Mouse (Mus musculus) limb, embryonic 10.5 days (tissue): Measurements from ENCODE around the gene Ttll8. TPM values are rescaled to one million over a fixed set of nuclear protein-coding genes. Genes with fewer than 3 reads are reported as not detected.

Source experiments
- DNase-seq: peaks from one replicate; pipeline ENCODE4 v3.0.0-alpha.2; 2017; ENCODE audit warnings: low spot score
- H3K27ac ChIP-seq: fragments of 300-500 bp; sonication (generic); 2 replicates; pipeline ENCODE4 v1.5.1; 2016; ENCODE audit warnings: mild to moderate bottlenecking
- H3K27me3 ChIP-seq: fragments of 300-500 bp; sonication (generic); 2 replicates; pipeline ENCODE4 v1.6.1; 2016; ENCODE audit warnings: low read depth, mild to moderate bottlenecking; ENCODE audit not compliant: poor library complexity, severe bottlenecking
- H3K36me3 ChIP-seq: fragments of 300-500 bp; sonication (generic); 2 replicates; pipeline ENCODE4 v1.6.1; 2016; ENCODE audit warnings: mild to moderate bottlenecking, moderate library complexity
- H3K4me1 ChIP-seq: fragments of 300-500 bp; sonication (generic); 2 replicates; pipeline ENCODE4 v1.6.1; 2016
- H3K4me3 ChIP-seq: fragments of 300-500 bp; sonication (generic); 2 replicates; pipeline ENCODE4 v1.5.1; 2016; ENCODE audit warnings: mild to moderate bottlenecking, moderate library complexity
- H3K9me3 ChIP-seq: fragments of 300-500 bp; sonication (generic); replicated peaks from 2 replicates; pipeline ENCODE4 v1.6.1; 2016; ENCODE audit warnings: mild to moderate bottlenecking
- WGBS: fragments of 180-500 bp; shearing (Covaris S2); methylation state at CpG from one replicate; pipeline ENCODE4 v1.1.7; 2016; 5-methylcytosine and 5-hydroxymethylcytosine counted together
- polyA plus RNA-seq: library from polyadenylated mRNA; unstranded; fragments of >200 nt; fragmentation: Nextera tagmentation; extraction: Ambion mirVana; gene quantifications from 2 replicates; pipeline ENCODE4 v1.2.1, GENCODE M21; 2016

Ttll8 gene
- polyA plus RNA-seq, 1 experiment from 2014 or later: not detected

DNA sequence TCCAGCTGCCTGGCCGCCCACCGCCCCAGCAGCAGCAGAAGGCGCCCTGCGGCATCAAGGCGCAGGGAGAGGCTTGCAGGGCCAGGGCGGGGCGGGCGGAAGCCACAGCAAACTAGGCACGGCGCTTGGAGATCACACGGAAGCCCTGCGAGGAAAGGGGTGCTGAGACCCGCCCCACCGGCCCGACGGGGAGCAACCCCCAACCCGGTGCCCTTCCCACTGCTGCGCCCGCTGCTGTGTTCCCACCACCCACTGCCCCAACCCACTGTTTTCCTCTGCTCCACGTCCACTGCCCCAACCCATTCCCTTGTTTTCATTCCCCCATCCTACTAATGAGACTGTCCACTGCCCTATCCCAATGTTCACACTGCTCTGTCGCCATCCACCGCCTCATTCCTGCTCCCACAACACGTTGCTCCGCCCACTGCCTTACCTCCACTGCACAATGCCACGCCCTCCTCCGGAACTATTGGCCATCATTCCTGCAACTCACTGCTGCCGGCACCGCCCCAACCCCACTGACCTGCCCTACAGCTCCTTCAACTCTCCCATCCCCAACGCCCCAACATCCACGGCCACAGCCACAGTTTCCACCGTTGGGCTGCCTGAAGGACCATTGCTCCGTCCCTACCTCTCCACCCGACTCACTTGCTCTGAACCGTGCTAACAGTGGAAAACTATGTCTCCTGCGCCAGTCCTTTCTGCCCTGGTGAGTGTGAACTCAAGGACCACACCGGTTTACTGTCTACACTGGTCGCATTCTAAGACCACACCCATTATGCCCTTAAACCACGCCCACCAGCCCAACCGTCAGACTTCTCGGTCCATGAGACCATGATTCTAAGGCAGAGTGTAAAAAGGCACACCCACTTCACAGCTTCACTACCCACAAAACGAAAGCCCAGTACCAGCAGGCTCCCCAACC lies 63.2 kb downstream of the Ttll8 start:
- Histone ChIP-seq H3K36me3 (no peaks in the 10 kb centered on the region), H3K27me3 (peaks cover 30% of the 10 kb centered on the region), H3K9me3 (no peaks in the 10 kb centered on the region), H3K27ac (peak overlapping the region; percentile 76), H3K4me3 (peak overlapping the region; percentile 62), H3K4me1 (peaks cover 16% of the 10 kb centered on the region)
- peak; percentile 79 for DNase-seq
- under 1% methylated on average over 41 of the region's 41 CpGs for WGBS

DNA sequence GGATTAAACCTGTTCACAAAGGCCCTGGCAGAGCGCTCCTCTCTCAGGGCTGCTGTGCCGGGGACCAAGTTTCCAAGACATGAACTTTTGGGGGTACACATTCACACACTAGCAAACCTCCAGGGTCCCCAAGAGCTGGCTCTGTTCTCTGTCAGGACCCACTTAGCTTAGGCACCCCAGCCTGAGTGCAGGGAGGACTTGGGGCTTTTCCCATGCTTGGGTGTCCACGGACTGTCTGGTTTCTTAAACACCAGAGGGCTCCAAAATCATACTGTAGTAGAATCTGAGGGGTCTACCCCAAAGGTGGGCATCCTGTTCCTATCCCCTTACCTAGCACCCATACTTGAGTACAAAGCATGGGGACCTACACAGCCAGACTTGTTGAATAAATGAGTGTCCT lies 64.2 kb downstream of the Ttll8 start:
- Histone ChIP-seq H3K27me3 (peaks cover 30% of the 10 kb centered on the region), H3K4me3 (peak overlapping the region; percentile 62; the same call in 1 of the 2 replicates), H3K4me1 (peaks cover 16% of the 10 kb centered on the region), H3K27ac (no peak overlapping the region), H3K36me3 (no peaks in the 10 kb centered on the region), H3K9me3 (no peaks in the 10 kb centered on the region)
- 87% methylated on average over 3 of the region's 3 CpGs for WGBS
- DNase-seq: no peak

DNA sequence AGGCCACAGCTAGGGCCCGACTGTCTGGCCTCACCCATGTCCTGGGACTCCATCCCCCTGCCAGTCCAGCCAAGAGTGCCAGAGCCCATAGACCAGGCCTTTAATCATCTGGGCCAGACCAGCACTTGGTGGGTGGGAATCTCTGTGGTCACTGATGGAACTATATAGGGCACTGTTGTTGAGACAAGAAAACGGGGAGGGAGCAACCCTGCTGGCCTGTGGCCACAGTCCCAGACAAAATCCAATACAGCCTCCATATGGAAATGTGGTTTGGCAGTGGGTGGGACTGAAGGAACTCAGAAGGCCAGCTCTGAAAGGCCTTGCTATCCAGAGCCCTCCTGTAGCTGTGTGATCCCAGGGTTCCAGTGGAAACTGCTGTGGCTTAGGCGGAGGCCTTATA lies 65.2 kb downstream of the Ttll8 start:
- peaks cover 16% of the 10 kb centered on the region for H3K4me1 ChIP-seq
- 82% methylated on average over 3 of the region's 3 CpGs for WGBS
- H3K36me3 ChIP-seq: no peaks in the 10 kb centered on the region
- H3K4me3 ChIP-seq: no peak overlapping the region
- no peaks in the 10 kb centered on the region for H3K9me3 ChIP-seq
- DNase-seq: no peak
- H3K27me3 ChIP-seq: peaks cover 30% of the 10 kb centered on the region
- H3K27ac ChIP-seq: no peak overlapping the region

DNA sequence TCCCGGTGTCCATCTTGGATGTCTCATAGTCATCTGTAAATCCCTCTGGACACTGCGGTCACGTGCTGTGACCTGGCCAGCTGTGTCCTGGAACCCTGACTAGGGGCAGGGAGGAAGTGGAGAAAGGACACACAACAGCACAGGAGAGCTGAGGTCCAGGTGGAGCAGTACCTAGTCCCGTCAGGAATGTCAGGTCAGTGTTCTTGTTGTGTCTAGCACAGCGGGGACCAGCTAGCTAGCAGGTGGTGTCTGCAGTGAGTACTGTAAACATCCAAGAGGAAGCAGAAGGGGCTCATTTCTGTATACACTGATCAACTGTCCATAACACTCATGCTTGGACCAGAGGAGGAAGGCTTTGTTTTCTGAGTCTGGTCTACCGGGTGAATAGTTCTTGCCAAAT lies 68.8 kb downstream of the Ttll8 start:
- Histone ChIP-seq H3K36me3 (no peaks in the 10 kb centered on the region), H3K4me1 (peaks cover 8% of the 10 kb centered on the region), H3K9me3 (no peaks in the 10 kb centered on the region), H3K27ac (no peak overlapping the region), H3K4me3 (no peak overlapping the region), H3K27me3 (peaks cover 21% of the 10 kb centered on the region)
- no peak for DNase-seq
- 93% methylated on average over 6 of the region's 6 CpGs for WGBS

DNA sequence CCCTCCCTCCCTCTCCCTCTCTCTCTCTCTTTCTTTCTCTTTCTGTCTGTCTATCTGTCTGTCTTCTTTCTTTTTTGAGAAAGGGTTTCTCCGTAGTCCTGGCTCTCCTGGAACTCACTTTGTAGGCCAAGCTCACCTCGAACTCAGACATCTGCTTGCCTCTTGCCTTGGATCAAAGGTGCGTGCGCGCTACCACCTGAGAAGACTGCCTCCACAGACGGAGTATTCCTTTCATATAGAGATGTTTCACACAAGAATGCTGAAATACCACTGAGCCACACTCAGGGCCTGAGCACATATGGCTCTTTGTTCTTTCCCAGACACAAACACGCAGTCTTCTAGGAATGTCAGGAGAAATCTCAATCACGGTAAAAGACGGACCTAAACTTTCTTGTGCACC lies 70.9 kb downstream of the Ttll8 start:
- Histone ChIP-seq H3K4me3 (no peak overlapping the region), H3K27me3 (0 out of 2 replicates have a peak, but pooled peaks cover 4% of the 10 kb centered on the region), H3K4me1 (peaks cover 5% of the 10 kb centered on the region; the same call in 1 of the 2 replicates), H3K9me3 (no peaks in the 10 kb centered on the region), H3K27ac (no peak overlapping the region), H3K36me3 (no peaks in the 10 kb centered on the region)
- DNase-seq: no peak
- 90% methylated on average over 9 of the region's 9 CpGs for WGBS

DNA sequence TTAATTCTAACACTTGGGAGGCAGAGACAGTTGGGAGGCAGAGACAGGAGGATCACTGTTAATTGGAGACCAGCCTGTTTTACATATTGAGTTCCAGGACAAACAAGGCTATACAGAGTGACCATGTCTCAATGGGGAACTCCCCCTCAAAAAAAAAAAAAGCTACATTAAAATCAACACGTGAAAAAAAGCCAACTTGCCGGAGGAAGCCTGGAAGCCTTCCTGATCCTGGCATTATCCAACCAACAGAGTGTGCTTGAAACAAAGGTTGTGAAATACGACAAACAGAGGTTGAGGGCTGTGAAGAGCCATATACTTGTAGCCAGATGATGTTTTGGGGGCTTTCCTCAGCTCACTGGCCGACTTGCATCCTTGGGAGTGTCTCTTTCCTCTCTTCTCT lies 71.4 kb downstream of the Ttll8 start:
- Histone ChIP-seq H3K27me3 (0 out of 2 replicates have a peak, but pooled peaks cover 4% of the 10 kb centered on the region), H3K36me3 (no peaks in the 10 kb centered on the region), H3K9me3 (no peaks in the 10 kb centered on the region), H3K4me1 (peaks cover 5% of the 10 kb centered on the region; the same call in 1 of the 2 replicates), H3K27ac (no peak overlapping the region), H3K4me3 (no peak overlapping the region)
- 73% methylated on average over 4 of the region's 4 CpGs for WGBS
- no peak for DNase-seq

DNA sequence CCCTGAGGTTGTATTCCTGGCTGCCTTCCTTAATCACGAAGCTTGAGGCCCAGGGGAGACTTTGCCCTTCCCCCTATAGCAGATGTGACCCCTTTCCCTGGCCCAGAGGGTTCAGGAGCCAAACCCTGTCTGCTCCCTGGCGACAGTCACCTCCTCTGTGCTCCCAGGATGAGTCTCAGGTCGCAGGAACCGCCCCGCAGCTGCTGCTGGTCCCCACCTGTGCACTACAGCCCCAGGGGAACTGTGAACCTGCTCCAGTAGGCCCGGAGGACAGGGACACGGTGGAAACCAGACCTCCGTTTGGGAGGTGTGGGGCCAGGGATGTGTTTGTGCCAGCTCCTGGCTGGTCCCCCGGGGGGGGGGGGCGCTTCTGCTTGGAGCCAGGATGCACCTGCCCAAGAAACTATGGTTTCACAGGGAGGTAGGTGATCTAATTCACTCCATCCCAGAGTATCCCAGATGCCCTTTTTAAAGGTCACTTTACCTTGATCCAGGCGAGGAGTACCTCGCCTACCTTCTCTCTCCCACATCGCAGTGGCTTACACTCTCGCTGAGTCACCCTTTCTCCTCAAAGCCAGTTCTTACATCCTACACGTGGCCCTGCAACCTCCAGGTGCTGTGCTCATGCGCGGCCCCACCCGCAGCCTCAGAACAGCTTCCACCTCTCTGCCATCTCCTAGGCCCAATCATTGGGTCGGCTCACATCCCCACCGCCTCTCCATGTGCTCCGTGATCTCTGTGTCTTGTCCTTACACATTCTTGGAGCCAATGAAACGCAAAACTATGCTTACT lies 72.8 kb downstream of the Ttll8 start:
- 0 out of 2 replicates have a peak, but pooled peaks cover 4% of the 10 kb centered on the region for H3K27me3 ChIP-seq
- H3K36me3 ChIP-seq: no peaks in the 10 kb centered on the region
- no peak overlapping the region for H3K4me3 ChIP-seq
- no peak overlapping the region for H3K27ac ChIP-seq
- 60% methylated on average over 22 of the region's 22 CpGs for WGBS
- no peak for DNase-seq
- no peaks in the 10 kb centered on the region for H3K9me3 ChIP-seq
- H3K4me1 ChIP-seq: peaks cover 6% of the 10 kb centered on the region

DNA sequence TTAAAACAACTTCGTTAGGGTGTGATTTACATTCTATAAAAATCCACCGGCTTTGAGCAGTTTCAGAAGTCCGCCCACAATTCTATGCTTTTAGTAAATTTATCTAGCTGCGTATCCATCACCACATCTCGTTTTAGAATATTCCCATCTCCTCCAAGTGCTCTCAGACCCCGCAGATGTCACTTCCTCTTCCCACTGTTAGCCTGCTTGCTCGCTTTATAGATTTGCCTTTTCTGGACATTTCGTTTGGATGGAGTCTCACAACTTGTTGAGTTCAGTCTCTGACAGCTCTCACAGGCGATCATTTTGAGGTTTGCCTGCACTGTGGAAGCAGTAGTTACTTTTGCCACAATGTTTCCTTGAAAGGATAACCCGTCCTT lies 77.2 kb downstream of the Ttll8 start:
- DNase-seq: no peak
- H3K27ac ChIP-seq: no peak overlapping the region
- WGBS: 86% methylated on average over 10 of the region's 10 CpGs

DNA sequence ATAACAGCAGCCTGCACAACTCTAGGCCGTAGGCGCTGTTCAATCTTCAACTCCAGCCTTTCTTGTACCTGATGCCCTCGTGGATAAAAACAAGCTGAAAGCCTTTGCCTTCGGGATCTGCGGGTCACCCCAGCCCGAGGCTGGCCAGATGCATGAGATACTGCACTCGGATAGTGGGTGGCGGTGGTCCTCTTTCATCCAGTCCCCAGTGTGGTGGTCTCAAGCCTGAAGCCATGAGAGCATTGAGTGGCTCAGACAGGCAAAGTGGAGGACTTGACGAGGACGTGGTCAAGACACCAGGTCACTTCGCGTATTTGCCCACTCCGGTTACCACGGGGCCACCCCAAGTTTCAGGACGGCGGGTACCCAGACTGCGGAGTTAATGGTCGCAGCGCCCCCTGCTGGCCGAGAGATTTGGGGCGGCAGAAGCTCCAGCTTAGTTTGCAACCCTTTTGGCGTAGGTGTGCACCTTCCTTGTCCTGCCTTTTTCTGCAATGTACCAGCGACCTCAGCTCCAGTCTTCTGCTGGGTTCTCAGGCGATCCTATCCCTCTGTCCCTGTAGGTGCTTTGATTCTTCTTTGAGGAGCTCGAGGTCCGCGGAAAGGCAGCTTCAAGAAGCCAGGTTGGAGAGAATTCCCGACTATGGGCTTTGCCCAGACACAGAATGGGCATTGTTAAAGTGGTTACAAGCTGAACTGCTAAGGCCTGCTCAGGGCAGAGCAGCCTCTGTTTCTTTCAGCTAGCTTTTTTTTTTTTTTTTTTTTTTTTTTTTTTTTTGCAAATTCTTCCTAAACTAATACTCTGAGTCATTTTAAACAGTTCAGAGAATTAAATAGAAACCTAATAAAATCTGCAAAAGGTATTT lies 77.8 kb downstream of the Ttll8 start:
- peaks cover 13% of the 10 kb centered on the region for H3K27me3 ChIP-seq
- peak; percentile 91 for DNase-seq
- H3K36me3 ChIP-seq: no peaks in the 10 kb centered on the region
- H3K27ac ChIP-seq: 0 out of 2 replicates have a peak overlapping the region, but pooled peaks have one; percentile 3
- 11% methylated on average over 28 of the region's 28 CpGs for WGBS
- H3K4me1 ChIP-seq: peaks cover 17% of the 10 kb centered on the region
- H3K4me3 ChIP-seq: peak overlapping the region; percentile 18
- no peaks in the 10 kb centered on the region for H3K9me3 ChIP-seq

More for the DNA sequence above, 77.2 kb downstream of the Ttll8 start:
- Histone ChIP-seq H3K4me1 (peaks cover 17% of the 10 kb centered on the region), H3K27me3 (peaks cover 14% of the 10 kb centered on the region), H3K36me3 (no peaks in the 10 kb centered on the region), H3K4me3 (no peak overlapping the region), H3K9me3 (no peaks in the 10 kb centered on the region)

DNA sequence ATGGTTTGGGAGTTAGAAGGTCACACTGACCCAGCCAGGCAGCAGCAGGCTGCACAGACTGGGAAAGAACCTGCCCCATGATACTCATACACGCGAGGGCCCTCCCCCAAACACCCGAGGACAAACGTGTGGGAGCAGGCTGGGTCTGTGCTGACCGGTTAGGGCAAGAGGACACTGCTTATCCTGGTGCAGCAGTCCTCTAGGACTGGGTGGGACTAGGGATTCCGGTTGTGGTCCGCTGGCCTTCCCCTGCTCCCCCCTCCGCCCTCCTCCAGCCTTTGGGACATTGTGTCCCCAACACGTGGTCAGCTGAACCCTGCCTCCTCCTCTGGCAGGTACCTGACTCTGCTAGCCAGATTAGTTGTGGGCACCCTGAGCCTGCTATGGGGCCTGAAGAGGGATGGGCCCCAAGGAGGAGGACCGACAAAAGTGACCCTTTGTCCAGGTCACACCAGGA lies 78.6 kb downstream of the Ttll8 start:
- peaks cover 12% of the 10 kb centered on the region for H3K4me1 ChIP-seq
- H3K27me3 ChIP-seq: peaks cover 10% of the 10 kb centered on the region
- H3K36me3 ChIP-seq: no peaks in the 10 kb centered on the region
- DNase-seq: no peak
- 34% methylated on average over 10 of the region's 10 CpGs for WGBS
- H3K27ac ChIP-seq: 0 out of 2 replicates have a peak overlapping the region, but pooled peaks have one; percentile 3
- no peaks in the 10 kb centered on the region for H3K9me3 ChIP-seq
- peak overlapping the region; percentile 18; the same call in 1 of the 2 replicates for H3K4me3 ChIP-seq

DNA sequence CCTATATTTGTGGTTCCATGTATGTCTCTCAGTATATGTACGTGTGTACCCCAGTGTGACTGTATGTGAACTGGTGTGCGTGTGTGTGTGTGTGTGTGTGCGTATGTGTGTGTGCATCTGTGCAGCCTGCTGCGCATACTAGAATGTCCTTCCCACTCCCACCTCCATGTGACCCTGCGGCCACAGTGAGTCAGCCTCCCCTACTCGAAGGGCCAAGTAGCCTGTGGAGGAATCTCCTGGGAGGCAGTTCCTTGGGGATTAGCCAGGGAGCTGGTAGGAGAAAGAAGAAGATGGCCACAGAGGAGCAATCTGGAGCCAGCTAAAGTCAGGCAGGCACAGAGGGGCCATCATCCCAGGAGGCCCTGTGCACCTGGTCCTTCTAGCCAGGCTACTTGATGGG lies 79.7 kb downstream of the Ttll8 start:
- WGBS: 83% methylated on average over 6 of the region's 6 CpGs
- no peaks in the 10 kb centered on the region for H3K9me3 ChIP-seq
- H3K36me3 ChIP-seq: no peaks in the 10 kb centered on the region
- H3K27ac ChIP-seq: no peak overlapping the region
- no peak overlapping the region for H3K4me3 ChIP-seq
- DNase-seq: no peak
- peaks cover 12% of the 10 kb centered on the region for H3K4me1 ChIP-seq
- peaks cover 10% of the 10 kb centered on the region for H3K27me3 ChIP-seq

DNA sequence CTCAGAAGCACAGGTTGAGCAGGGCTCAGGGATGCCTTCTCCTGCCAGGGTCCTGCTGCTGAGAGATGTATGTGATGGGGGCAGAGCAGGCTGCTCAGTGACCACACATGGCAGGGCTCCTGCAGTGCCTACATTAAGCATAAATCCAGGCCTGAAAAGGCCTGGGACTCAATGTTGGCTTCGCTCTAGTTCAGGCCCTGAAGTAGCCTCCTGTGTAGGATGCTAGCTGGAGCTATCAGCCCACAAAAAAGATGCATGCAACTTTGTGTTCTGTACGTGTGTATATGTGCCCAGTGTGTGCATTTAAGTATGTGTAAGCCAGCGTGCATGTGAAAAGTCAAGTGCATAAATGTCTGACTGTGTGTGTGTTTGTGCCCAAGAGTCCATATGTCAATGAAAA lies 80.2 kb downstream of the Ttll8 start:
- WGBS: 89% methylated on average over 3 of the region's 3 CpGs
- Histone ChIP-seq H3K36me3 (no peaks in the 10 kb centered on the region; the same call in 1 of the 2 replicates), H3K4me3 (no peak overlapping the region), H3K4me1 (peaks cover 12% of the 10 kb centered on the region), H3K27ac (no peak overlapping the region), H3K9me3 (no peaks in the 10 kb centered on the region), H3K27me3 (peaks cover 10% of the 10 kb centered on the region)
- no peak for DNase-seq
